Mouse (Mus musculus) frontal cortex, adult 2 months (tissue): ENCODE measurements around the gene Cenpt. TPM values are rescaled to one million over a fixed set of nuclear protein-coding genes. Genes with fewer than 3 reads are reported as not detected.

ENCODE experiments used
- DNase-seq, 2 experiments: peaks; one replicate each; pipeline ENCODE4 v3.0.0; 2022; ENCODE audit warnings: low spot score in 1 of 2; ENCODE audit errors: extremely low spot score in 1 of 2
- polyA plus RNA-seq: library from polyadenylated mRNA; depleted of rRNA; stranded (reverse); fragments of >200 nt; gene quantifications from 2 replicates; pipeline ENCODE4 v1.2.3, GENCODE M21; 2012; rRNA removed

Cenpt gene
- polyA plus RNA-seq, result 31.5 and 32.3 TPM in 2 replicates

DNA sequence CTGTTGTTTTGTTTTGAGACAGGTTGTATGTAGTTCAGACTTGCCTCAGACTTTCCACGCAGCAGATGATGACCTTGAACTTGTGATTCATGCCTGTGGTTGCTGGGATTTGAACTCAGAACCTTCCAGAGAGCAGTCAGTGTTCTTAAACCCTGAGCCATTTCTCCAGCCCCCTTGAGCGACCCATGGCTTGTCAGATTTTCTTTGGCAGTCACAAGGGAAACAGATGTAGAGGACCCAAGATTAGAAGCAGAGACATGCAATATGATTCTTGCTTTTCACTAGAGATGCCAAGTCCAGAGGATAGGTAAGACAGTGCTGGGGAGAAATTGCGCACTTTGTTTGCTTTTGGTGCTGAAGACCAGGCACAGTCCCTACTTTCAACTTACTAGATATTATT is at the start of gene Cenpt:
Gene Cenpt, minus strand, starts transcription at position 101 of the 400 bp plus-strand sequence.
- DNase-seq, result no peak

DNA sequence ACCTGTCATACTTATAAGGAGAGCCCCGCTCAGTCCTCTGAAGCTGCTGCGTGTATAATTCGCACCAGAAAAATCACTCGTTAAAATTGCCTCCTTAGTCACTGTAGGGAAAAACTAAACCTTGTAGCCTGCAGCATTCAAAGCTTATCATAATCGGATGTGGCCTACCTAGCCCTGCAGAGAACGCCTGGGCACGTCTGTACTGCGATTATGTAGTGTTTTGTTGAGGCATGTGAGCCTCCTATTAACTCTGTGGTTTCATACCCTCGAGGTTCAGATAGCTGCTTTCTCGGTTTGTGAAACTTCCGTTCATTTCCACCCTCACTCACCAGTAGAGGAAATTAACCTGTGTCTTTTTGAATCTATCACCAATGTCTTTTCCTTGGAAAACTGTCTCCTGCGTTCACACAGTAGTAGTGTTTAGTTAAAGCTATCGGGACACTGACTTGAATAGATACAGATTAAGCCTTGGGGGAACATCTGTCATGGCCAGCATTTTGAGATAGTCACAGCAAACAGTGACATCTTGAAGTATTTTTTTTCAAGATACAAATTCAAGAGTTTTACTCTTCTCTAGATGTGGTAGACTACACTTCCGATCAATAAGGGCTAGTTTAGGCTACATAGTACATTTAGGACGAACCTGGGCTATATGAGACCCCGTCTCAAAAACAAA is 48.0 kb upstream of the Cenpt start:
- DNase-seq, result no peak

DNA sequence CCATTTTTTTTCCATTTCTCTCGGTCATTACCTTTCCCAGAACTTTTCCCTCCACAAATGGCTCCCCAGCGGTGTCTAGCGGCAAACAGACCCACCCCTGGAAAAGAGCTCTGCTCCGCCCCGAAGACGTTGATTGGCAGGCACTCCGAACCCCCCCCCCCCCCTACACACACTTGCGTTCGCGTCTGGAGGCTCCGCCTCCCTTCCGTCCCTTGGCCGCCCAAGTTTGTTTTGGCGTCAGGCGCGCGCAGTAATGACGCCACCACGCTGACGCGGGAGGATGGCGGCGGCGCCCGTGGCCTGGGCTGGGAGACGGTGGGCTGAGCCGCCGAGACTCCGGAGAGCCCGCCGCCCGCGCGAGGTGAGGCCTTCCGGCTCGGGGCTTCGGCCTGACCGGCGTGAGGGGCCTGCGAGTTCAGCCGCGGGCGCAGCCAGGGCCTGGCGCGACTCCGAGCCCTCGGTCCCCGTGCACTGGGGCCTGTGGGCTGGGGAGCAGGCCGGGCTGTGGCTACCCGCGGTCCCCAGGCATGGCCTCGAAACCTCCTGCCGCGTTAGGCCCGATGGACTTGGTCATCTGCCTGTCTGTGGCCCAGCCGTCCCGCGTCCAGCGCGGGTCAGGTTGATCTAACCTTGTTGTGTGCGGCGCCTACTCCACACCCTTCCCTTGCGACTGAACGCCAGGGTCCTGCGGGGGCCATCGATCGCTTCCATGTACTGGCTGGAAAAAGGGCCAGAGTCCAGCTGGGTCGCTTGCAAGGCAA is 47.3 kb upstream of the Cenpt start, which contains the start of gene Pskh1:
Gene Pskh1, plus strand, starts transcription at position 262 of the 761 bp plus-strand sequence.
- peak; percentile 74 to 95 for DNase-seq

DNA sequence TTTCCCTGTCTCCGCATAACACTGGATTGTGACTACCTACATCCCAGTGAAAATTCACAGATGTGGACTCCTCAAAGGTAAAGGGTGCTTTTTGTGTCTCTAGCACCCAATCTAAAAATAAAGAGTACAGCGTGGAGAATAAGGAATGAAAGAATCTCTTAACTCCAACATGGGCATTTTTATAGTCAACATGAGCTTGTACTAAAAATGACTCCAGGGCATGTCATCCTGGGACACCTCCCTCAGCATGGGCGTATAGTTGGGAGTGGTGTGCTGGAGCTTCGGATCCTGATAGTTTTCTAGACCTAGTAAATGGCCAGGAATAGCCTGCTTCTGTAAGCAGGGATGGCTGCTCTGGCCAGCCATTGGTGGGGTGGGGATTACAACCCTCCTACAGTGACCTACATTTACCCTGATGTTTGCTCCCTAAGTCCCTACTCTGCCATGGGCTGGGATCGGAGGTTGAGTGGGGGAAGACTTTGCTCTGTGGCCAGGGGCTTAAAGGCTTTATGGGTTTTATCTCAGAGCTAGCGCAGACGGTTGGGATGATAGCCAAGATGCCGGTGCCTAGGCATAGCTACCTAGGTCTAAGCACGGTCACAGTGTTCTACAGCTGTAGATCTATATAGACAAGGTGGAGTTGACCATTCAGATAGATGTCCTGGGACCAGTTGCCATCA is 44.9 kb upstream of the Cenpt start:
- DNase-seq, result no peak

DNA sequence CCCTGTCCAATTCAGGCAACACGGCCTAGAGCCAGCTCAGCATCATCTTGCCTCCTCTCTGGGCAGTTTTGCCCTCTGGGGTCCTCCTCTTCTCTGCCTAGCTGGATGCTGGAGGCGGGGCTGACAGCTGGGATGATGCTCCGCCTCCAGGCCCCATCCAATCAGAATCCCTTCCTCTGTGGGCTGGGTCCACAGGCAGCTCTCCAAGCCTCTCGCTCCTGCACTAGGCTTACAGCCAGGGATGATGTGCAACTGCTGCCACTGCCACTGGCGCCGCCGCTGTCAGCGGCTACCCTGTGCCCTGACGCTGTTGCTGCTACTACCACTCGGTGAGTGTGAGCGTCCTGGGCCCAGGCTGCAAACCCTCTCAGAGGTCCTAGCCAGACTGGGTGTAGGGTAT is 40.3 kb upstream of the Cenpt start, which contains the start of gene Nrn1l:
Gene Nrn1l, plus strand, starts transcription at position 229 of the 400 bp plus-strand sequence.
- DNase-seq, result peak; percentile 73 to 90

DNA sequence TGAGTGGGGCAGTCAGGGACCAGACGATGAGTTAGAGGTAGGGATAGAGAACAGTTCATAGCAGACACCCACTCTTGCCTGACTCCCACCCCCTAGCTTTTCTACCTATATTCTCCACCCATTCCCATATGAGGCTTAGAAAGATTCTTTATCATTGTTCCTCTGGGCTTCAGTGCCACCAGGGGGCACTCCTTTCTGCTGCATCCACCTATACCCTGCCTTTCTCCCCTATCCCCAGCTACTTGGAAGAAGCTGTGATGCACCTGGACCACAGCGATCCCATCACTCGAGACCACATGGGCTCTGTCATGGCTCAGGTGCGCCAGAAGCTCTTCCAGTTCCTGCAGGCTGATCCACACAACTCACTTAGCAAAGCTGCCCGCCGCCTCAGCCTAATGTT is 39.4 kb upstream of the Cenpt start:
- DNase-seq, result peak in 1 of 2 experiments; percentile 65

DNA sequence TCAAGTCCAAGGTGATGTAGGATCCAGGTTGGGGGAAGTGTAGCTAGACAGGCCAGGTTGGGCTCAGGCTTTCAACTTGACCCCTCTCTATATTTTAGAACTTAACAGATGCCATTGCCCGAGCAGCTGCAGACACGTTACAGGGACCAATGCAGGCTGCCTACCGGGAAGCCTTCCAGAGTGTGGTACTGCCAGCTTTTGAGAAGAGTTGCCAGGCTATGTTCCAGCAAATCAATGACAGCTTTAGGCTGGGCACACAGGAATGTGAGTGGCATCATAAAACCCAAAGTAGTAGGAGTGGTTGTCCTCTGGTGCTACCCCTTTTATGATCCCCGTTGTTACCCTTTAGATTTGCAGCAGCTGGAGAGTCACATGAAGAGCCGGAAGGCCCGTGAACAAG is 37.8 kb upstream of the Cenpt start:
- peak in 1 of 2 experiments; percentile 63 for DNase-seq

DNA sequence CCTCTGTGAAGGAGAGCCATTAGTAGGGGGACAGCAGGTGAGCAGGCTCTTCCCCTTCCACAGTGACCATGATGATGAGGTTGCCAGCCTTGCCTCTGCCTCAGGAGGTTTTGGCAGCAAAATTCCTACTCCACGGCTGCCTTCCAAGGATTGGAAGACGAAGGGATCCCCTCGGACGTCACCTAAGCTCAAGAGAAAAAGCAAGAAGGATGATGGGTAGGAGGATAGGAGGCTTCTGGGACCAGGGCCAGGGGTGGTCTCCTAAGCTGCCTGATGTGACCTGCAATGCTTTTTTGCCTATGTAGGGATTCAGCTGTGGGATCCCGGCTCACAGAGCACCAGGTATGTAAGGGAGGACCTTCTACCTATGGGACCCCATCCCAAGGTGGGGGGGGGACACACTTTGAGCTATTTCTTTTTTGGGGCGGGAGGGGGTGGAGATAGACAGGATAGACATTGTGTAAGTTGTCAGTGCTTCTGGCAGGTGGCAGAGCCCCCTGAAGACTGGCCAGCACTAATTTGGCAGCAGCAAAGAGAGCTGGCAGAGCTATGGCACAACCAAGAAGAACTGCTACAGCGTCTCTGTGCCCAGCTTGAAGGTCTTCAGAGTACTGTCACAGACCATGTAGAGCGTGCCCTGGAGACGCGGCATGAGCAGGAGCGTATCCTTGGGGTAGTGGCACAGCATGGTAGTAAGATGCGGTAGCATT is 36.8 kb upstream of the Cenpt start:
- DNase-seq, result no peak

DNA sequence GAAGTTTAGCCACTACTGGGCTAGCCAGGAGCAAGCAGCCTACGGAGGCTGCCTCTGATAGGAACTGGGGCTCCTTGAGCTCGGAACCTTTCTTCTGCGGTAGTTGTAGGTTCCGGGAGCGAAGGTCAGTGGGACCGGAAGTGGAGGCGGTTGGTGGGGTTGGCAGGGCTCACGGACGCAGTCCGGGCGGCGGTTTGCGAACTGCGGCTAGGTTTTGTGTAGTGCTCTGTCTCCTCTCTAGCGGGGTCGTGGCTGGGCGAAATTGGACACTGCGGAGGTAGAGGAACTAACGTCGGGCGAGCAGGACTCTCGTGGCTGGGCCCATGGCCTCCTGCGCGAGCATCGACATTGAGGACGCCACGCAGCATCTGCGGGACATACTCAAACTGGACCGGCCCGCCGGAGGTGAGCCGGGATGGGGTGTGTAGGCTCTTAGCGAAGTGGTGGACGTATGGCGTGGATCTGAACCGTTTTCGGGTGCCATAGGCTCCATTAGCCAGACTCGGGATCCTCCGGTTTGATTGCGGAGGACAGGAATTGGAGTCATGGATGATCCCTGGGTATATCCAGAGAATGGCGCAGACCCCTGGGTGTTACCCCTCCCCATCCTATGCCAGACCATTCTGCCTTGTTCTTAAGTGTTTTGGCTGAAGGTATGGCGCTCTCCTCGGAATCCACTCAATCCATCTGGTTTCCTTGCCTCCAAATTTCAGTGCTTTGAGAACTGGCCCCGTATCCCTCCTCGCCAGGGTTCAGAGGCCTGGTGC is 27.9 kb upstream of the Cenpt start, which contains the start of gene Edc4:
Gene Edc4, plus strand, starts transcription at position 128 of the 767 bp plus-strand sequence.
- peak; percentile 67 to 92 for DNase-seq

DNA sequence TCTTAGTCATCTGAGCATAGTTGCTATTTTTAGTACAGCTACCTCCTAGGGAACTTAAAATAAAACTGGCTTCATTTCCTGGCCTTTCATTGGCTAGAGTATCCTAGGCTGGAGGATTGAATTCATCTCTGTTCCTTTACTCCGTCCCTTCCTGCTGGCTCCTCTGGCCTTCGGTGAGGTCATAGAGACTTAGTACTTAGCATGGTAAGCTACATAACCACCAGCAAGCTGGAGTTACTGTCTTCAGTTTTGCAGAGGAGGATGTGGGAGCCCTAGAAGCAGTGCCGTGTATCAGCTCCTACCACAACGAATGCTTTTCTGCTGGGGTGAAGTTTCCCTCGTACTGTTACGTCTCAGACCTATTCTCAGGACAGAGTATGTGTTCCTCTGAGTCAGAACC is 21.2 kb upstream of the Cenpt start:
- no peak for DNase-seq

DNA sequence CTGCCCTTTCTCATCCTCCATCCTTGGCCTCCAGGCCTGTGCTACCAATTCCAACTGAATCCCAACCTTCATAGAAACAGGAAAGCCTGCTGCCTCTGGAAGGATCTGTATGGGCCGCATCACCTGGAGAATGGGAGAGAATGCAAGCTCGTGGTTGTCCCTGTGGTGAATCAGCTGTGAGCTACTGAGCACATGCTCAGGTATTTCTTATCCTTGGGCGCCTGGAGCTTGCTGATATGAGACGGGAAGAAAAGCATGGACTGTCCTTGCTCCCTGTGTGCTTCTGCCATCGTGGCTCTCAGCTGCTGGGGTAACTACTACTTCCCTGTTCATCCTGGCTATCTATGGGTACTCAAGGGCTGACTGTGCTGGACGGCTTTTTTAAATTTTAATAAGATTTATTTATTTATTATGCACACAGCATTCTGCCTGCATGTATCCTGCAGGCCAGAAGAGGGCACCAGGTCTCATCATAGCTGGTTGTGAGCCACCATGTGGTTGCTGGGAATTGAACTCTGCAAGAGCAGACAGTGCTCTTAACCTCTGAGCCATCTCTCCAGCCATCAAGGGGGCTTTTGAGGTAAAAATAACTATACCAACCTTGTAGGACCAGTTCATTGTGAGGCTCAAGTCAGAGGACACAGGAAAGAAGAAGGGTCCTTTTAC is 13.4 kb upstream of the Cenpt start:
- DNase-seq, result no peak

DNA sequence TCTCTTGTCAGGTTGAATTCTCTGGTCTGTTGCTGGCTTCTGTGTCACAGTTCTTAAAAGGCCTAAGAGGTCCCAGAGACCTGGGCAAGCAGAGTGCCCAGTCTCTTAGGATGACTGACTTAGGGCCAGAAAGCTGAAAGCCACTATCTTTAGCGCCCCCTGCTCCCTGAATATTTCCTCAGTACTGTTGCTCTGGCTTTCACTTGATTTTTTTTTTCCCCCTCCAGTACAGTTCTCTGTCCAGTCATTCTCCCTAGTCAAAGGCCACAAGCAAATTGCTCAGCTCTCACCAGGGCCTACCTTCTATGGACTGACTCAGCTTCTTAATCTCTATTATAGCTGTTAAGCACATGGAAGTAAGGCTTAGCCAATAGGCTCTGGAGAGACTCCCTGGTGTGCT is 8.9 kb upstream of the Cenpt start:
- no peak for DNase-seq

DNA sequence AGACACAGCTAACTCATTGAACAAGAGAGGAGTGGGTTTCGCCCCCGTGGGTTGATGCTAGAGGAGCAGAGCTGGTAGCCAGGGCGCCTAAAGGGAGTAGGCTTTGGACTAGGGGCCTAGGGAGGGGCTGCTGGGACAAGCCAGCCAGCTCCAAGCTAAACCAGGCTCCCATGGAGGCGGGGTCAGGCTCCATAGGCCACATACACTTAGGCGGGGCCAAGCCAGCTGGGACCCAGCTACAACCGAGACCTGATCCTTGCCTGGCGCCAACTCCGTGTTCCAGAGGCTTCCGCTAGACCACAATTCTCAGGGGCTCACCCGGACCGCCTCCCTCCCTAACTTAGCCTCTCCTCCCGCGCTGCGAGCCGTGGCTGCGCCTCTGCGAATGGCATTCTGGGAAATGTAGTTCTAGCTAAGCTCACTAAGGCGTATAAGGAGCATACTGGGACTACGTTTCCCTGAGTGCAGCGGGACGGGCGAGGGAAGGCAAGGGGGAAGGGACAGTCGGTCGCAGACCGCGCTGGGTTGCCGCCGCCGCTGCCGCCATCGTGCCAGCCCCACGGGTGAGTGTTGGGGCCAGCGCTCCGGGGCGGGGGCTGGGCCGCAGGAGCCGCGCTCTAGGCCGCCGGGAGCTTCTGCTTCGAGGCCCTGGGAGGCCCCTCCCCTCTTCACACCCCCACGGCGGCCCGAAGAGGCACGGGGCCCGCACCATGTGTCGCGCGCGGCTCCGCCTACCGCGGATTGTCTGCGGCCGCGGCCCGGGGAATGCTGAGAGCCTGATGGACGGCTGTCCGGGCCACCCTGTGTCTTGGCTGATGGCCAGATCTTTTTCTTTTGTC is 7.3 kb upstream of the Cenpt start, which contains the start of gene Nutf2:
Gene Nutf2, plus strand, starts transcription at position 438 of the 839 bp plus-strand sequence.
- peak; percentile 95 to 96 for DNase-seq

DNA sequence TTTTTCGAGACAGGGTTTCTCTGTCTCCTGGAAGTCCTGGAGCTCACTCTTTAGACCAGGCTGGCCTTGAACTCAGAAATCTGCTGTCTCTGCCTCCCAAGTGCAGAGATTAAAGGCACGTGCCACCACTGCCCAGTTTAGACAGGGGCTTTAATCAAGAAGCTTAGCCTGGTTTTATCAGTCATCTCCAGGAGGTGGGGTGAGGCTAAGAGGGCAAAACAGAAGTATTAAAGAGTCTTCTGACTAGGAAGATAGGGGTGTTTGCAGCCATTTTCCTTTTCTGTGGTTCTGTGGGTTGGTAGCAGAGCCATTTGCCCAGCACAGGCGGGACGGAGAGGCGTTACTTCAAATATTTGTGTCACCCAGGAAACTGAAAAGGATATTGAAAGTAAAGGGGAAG is 6.2 kb upstream of the Cenpt start:
- no peak for DNase-seq

DNA sequence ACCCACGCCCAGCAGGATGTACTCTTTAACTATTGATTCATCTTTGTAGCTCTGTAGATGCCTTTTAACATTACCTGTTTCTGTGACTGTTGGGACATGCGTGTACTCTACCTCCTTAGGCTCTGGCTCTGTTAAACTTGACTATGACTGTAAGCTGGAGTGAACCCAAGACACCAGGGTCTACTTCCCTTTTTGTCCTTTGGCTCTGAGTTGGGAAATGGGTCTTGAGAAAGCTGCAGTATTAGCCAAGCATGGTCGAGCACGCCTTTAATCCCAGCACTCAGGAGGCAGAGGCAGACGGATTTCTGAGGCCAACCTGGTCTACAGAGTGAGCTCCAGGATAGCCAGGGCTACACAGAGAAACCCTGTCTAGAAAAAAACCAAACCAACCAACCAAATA is 5.4 kb upstream of the Cenpt start:
- no peak for DNase-seq

DNA sequence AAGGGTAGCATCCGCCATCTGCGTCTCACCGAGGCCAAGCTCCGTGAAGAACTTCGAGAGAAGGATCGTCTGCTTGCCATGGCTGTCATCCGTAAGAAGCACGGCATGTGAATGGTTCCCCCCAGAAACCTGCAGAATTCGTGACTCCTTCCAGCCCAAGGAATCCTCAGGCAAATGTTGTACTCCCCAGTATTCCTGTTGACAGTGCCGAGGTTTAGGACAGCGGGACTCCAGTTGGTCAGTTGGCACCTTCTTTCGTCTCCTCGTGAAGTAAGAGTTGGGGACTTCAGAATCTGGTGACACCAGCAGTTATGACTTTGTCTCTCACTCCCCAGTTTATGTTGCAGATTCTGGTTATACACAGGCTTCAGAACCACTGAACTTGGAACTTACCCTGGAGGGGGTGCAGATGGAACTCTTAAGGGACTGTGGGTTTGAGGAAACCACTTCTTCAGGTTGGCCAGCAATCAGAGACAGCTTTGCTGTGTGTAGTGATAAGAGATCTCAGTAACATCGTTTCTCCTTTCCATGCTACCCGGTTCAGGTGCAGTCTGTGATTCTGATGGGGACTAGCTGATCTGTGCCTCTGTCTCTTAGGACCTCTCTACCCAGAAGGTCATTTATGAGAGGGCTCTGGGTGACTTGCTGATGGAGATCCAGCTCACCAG is 3.2 kb upstream of the Cenpt start:
- no peak for DNase-seq

DNA sequence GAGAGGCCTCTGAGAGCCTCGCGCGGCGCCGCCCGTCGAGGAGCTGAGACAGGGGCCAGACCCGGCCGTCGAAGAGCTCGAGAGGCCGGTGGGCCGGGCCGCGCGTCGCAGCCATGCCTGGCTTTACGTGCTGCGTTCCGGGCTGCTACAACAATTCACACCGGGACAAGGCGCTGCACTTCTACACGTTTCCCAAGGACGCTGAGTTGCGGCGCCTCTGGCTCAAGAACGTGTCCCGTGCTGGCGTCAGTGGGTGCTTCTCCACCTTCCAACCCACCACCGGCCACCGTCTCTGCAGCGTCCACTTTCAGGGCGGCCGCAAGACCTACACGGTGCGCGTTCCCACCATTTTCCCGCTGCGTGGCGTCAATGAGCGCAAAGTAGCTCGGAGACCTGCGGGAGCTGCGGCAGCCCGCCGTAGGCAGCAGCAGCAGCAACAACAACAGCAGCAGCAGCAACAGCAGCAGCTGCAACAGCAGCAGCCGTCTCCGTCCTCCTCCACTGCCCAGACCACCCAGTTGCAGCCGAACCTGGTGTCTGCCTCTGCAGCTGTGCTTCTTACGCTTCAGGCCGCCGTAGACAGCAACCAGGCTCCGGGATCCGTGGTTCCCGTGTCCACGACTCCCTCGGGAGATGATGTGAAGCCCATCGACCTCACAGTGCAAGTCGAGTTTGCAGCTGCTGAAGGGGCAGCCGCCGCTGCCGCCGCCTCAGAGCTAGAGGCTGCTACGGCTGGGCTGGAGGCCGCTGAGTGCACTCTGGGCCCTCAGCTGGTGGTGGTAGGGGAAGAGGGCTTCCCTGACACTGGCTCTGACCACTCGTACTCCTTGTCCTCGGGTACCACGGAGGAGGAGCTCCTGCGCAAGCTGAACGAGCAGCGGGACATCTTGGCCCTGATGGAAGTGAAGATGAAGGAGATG is 2.4 kb upstream of the Cenpt start:
- DNase-seq, result peak in 1 of 2 experiments; percentile 54
